Mouse (Mus musculus) cerebellum, adult 9-10 months (tissue): ENCODE data around the gene Tgfb1i1.

Source experiments
- DNase-seq: peaks from one replicate; pipeline ENCODE4 v3.0.0; 2022

Tgfb1i1 gene

GRCm38 (mm10) chr7:128296514-128296913 is 49.9 kb downstream of the Tgfb1i1 start:
- no peak for DNase-seq

GRCm38 (mm10) chr7:128297291-128297616 is 50.6 kb downstream of the Tgfb1i1 start:
- DNase-seq = no peak

GRCm38 (mm10) chr7:128297617-128298480 is 51.2 kb downstream of the Tgfb1i1 start, which contains the start of gene BC017158:
BC017158 (minus strand) TSS chr7:128298170.
- peak; percentile 81 for DNase-seq

DNA sequence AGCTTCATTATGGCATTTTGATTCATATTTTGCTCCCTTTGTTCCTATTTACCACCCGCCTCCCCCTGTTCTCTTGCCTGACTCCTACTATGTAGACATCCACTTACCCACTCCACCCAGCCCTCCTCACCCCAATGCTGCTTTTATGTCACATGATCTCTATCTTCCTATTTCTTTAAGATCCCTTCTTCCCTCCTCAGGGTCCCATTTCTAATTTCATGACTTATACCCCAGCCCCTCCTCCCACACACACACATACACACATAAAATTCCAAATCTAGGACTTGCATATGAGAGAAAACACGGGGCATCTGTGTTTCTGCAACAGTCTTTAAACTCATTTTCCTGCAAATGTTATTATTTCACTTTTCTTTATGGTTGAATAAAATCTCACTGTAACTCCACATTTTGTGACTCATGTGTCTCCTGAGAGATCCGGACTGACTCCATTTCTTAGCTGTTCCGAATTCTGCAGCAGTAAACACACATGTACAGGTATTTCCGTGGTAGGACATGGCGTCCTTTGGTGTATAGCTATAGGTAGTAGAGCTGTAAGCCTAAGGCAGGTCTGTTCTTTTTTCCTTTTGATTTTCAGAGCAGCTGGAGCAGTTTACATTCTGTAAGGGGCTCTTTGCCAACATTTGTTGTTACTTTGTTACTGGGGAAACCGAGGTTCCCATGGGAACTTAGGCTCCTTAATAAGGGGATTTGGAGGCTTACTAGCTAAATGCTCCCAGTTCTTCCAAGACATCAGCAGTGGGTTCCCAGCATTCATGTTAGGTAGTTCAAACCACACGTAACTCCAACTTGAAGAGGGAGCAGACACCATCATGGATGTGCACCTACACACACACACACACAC is 52.1 kb downstream of the Tgfb1i1 start:
- peak; percentile 11 for DNase-seq

- no peak for DNase-seq
These were observed 54.3 kb downstream of the Tgfb1i1 start for GRCm38 (mm10) chr7:128300952-128301351.

- no peak for DNase-seq
These were observed 55.5 kb downstream of the Tgfb1i1 start for GRCm38 (mm10) chr7:128302151-128302550.

DNA sequence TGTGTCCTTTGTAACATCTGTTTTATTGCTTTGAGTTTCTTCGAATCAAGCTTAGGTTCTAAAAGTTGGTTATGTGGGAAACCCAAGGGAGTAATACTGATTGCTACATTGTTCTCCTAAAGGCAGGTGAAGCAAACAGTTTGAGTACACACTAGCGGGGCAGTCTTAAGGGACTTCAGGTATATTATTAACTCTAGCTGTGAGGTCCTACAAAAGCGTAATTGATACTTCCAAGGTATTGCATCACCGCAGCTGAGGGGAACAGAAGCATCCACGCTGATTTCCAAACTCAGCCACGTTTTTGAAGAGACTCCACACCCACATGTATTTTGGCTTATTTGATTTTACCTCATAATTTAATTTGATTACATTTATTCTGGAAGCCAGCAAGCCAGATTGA is 57.6 kb downstream of the Tgfb1i1 start:
- DNase-seq = no peak

DNA sequence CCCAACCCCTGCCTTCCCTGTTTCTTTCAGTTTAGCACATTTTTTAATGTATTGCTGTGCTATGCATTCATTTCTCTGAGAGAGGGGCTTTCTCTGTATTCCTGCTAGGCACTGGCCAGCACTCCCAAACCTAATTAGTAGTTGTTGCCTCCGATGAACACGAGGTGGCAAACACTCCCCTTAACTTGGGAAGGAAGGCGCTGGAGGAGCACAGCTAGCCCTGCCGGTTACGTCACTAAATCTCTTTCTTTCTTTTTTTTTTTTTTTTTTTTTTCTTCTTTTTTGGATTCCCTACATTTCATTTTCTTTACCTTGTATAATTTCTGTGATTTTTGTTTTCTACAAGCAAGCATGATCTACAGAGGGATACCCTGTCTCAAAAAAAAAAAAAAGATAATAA is 58.3 kb downstream of the Tgfb1i1 start:
- DNase-seq = peak; percentile 24
